Mouse (Mus musculus) right cerebral cortex, postnatal 4 days (tissue): ENCODE measurements at regions not wholly inside any gene's neighbourhood (a gene's known extent, or its start where the extent isn't known, plus 50 kb on each side); places are given as distances from the start of the nearest gene placed in this dataset.

Source experiments
- DNase-seq: peaks from one replicate; pipeline ENCODE4 v3.0.0-alpha.2; 2022

DNA sequence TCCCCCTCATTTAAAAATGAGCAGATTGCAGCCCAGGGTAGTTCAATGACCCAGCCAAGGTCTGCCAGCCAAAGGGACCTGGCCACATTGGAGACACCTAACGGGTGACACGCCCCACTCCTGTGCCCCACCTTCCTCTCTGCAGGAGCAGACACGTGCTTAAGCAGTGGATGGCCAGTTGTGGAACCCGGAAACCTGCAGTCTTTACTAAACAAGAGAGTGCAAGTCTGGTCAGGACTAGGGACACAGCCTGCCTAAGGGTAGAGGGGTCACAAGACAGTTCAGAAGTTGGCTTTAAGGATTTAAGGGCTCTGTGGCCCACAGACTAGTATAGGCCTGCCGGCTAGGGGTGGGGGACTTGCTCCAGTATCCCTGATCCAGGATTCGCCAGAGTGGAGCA, 179.2 kb upstream of the Gm4791 start:
- no peak for DNase-seq

DNA sequence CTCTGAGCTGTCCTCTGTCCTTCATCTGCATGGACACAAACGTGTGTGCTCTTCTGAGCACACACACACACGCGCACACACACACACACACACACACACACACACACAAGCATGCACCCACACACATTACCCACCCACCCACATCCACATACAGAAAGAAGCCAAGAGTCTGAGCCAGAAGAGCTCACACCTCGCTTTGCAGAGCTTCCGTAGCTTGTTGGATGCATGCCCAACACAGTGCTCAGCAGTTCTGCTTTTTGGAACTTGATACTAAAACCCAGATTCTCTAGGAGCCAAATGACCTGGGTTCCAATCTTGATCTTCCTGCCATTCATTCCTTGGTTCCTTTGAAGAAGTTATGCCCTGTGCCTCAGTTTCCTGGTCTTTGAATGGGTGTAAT, 182.4 kb upstream of the Gm4791 start:
- peak; percentile 29 for DNase-seq

DNA sequence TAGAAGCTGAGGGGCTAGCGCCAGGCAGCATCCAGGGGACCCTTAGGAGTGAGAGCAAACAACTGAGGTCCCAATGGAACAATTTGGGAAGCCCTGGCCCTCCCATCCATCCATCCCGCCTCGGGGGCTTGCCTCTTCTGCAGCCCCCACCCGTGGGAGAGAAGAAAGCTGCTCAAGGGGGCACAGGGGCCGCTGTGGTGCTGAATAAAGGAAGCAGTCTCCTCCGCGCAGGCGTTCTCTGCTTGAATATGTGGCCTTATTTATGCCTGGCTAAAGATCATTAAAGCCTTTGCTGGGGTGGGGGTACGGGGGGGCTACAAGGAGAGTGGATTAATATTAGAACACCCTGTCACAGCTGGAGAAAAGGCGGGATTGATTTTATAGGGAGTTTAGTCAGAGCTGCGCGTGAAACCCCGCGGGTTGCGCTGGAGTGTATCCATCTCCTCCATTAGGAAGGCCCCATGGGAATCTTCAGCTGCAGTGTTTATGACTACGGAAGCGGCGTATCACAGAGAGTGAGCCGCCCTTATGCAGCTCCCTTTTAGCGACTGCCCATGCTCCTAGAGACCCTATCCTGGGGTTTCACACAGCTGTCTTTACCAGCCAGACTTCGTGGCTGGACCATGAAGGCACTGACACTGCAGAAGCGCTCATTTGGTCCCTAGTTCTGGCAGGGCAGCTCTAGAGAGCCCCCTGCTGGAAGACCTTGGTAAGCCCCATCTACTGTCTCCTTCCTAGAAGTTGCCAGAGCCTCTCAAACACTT, 183.9 kb upstream of the Gm4791 start:
- DNase-seq: peak; percentile 72

DNA sequence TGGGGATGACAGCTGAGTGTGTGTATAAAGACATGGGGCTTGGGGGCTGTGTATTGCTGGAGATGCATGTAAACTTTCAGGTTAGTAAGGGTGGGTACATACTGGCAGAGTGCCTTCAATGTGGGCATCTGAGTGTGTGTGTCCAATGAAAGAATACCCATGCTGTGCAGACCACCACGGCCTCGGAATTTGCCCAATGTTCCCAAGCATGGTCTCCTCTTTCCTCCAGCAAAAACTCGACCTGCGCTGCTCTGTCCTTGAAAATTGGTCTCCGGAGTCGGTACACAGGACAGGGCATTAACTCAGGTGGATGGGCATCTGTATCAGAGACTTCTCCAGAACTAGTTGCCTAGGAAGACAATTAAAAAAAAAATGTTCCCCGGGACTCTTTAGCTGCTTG, 188.3 kb upstream of the Gm4791 start:
- no peak for DNase-seq

DNA sequence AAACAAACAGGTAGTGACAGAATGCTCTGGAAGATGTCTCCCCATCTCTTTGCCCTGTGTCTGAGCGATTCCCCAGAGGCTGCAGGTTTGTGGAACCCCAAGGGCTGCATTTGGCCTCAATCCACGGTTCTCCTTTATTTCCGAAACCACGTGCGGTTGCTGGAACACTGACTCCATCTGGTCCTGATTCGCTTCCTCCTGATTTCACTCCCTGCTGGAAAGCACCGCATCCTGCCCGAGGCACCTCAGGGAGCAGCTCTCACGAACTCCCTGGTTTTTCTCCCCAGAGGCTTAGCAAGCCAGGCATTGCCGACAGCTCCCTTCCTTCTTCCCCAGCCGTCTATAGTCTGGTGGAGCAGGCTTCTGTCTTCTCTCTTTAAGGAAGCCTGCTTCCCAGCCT, 203.1 kb upstream of the Gm4791 start:
- no peak for DNase-seq

DNA sequence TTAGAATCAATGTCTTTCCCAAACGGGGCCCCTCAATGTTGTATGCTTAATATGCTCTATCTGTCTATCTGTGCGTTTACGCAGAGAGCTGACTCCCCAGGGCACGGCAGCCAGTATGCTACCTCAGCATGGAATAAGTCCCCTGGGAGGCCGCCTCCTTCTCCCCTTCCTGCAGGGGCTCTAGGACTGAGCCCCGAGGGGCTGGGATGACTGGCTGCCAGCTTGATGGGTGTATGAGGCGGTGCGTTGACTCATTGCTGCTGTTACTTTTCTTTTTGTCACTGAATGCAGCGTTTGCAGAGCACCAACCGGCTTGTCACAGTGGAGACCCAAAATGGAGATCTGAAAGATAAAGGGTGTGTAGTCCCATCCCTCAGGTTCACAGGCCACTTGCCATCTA, 209.5 kb upstream of the Gm4791 start:
- no peak for DNase-seq

DNA sequence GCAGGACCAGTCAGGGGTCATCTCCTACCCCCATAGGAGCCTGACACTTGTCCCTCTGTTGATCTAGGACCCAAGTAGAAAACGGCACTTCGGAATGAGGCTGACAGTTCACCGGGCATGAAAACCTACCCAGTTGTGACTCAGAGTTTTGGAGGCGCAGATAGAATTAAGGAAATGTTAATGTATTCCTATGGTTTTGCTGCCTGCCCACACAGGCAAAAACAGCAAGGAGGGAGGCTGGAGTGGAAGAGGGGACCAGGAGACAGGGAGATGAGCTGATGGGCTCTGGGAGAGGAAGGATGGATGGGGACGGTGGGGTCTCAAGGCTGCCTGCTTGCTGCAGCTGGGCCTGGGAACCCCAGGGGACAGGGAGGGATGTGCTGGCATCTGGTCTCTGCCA, 210.1 kb upstream of the Gm4791 start:
- no peak for DNase-seq

DNA sequence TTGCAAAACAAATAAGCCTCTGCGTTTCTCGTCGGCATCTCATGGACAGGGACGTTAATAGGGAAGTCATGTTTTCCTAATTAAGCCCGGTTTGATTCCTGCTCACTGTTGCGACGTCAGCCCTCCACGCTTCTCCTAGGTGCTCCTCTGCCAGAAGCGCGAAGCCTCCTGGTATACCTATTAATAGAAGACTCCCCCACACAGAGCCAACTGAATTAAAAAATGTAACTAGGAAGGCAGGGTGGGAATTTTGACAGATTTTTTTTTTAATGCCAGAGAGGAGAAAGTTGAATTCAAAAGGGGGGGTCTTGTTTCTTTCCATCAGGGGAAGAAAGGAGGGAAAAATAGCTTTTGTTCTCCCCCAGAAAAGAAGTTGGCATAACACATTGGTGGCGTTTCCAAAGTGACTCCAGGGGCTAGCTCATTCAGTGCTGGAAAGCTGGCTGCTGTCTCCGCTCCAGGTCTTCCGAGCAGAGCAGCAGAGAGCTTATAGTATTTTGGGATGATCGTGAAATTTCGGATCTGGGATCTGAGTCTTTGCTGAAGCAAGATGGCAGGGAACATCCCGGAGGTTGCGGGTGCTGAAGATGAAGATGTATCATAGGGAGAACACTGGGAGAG, 214.1 kb upstream of the Gm4791 start:
- no peak for DNase-seq

DNA sequence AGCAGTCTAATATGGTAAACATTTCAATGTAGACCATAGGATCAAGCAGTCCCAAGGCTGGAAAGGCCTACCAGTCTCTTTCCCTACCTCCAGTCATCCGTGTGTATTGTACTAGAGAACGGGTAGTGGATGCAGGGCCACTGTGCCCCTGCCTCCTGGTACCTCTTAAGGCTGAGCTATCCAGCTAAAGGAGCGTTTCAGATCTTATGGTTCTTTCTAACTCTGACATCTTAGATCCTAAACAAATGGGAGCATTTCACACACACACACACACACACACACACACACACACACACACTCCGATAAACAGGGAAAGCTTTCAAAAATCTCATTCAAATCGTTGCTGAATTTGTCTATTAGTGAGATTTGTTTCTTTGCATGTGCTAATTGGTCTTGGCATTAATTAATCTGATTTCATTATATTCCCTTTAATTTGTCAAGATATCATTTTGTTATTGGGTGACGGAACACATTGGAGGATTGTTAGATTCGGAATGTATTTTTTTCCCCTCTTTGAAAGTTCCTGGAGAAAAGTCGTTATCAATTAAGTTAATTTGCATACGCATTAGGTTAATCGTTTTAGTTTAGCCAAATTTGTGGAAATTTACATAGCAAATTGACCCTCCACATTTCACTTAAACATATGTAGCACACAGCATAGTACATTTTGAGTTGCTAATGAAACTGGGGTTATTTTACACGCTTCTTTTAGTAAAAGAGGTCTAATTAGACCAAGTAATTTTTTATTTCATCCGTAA, 214.8 kb upstream of the Gm4791 start:
- no peak for DNase-seq

DNA sequence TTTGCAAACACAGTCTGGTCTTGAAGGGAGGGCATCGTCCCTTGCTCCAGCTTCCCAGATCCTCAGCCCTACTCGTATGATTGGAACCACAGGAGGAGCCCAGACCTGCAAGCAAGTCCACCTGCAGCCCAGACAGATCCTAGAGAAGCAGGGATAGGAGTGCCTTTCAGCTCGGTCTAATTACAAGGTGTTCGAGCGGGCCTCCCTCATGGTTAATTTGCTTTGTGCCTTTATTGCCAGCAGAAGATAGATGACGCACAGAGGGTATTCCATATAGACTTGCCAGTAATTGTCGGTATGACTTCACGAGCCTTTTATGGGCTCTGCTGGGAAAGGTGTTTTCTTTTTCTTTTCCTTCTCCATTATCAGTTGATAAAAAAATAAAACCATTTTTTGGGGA, 216.9 kb upstream of the Gm4791 start:
- no peak for DNase-seq

DNA sequence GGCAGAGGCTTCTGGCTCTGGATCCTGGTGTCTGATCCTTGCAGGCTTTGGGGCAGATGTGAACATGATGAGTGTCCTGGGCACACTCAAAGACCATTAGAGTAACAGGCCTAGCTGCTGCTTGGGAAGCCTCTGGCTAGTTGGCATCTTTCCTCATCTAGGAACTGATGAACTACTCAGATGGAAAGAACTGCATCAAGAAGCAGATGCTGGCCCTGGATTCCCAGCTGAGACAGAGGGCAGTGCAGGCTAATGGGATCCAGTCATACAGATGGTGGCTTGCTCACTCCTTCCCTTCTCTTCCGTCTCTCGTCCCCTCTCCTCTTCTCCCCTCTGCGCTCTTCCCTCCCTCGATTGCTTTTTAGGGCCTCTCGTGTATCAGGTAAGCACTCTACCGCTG, 219.8 kb upstream of the Gm4791 start:
- no peak for DNase-seq

DNA sequence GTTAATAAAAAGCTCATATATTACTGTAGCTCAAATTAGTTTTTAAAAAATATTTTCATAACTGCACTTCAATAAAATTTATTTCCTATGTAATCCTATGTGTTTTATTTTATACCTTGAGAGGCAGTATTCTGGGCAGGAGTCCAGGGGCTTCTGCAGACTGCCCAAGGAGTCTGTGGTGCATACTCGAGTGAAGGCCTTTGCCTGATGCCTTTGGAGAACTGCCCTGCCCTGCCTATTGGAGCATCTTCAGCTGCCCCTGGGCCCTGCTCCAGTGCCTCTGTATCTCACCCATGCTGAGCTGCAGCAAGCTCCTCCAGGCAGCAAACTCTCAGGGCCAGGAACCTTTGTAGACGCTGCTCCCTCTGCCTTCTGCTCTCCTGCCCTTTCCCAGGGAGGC, 223.7 kb upstream of the Gm4791 start:
- DNase-seq: no peak

DNA sequence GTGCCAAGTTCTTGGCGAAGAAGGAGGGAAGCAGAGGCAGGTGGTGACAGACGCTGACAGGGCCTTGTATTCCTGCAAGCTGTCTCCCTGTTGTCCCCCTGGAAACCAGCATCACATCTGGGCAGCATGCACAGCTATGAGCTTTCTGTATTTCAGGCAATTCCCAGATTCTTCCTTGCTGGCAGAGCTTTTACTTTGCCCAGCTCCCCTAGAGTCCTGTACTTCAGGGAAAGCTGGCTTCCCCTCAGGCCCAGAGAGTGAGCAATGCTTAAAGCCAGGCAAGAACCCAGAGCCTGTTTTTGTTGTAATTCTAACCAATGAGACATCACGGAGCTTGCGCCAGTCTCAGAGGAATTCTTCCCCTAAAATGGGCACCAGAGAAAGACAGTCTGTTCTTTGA, 238.3 kb upstream of the Gm4791 start:
- DNase-seq: no peak

DNA sequence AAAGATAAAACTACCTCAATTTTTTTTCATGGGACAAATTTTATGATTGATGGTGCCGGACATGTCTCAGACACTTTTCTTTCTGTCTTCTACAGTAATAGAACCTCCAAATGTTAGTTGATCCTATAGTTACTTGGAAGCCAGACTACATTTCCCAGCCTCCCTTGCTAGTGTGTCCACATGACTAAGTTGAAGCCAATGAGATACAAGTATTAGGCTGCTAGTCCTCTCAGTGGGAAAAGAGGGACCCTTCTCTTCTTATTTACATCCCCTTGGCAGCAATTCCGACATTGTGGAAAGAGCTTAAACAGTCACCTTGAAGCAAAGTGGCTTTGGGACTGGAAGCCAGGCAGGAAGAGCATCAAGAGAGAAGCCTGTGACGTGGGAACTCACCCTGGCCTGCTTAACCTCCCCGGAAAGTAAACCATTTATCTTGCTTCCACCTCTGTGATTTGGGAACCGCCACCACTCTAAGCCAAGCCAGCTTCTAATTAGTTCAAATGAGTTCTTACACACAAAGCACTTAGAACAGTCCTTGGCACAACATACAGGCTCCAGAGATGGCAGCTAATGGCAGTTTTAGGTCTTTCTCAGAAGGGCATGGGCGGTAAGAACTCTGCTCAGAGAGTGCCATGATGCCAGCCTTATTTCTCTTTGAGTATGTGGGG, 241.4 kb upstream of the Gm4791 start:
- DNase-seq: no peak

DNA sequence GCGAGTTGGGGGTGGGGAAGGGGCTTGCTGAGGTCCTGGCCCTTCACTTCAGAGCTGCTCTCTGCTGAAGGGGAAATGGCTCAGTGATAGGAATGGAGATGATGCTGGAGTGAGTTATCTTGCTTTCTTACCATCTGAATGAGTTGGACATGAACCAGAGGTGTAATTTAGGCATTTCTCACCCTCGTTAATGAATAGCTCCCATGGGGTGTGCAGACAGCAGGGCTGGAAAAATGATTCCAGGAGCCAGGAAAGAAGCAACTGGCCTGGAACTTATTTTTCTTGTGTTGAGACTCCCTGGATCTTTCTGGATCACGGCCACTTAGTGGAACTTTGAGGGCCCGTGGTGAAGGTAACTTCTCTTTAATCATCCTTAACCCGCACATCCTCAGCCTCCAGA, 246.6 kb upstream of the Gm4791 start:
- DNase-seq: no peak

DNA sequence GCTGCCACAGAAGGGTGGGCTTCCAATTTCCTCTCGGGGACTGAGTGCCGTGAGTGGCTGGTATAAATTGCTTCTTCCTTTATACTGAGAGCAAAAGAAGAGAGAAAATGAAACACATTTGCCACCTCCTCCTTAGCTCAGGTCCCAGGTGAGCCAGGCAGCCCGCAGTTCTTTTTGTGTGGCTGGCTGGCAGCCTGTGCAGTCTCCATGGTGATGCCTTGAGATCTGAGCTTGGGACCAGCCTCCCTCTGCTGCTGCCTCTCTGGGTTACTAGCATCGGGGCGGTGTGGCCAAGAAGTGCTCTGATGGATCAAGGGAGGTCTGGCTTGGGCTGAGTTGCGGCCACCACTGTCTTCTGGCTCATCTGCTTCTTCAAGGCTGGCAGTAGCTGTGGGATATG, 249.1 kb upstream of the Gm4791 start:
- DNase-seq: no peak

DNA sequence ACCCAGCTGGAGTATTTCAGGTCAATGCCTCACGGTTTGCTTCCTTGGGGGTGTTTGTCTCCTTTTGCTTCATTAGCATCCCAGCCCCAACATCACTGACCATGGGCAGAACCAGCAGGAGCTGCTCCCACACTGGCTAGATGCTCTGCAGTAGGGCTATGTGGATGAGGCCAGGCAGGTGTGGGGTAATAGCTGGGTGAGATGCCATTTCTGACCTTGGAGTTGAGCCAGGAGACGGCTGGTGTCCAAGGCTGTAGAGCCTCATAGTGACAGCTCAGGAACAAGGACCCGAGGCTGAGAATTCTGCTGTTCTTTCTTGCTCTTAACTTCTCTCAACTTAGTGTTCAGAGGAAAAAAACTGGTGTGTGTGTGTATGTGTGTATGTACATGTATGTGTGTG, 252.3 kb upstream of the Gm4791 start:
- no peak for DNase-seq

DNA sequence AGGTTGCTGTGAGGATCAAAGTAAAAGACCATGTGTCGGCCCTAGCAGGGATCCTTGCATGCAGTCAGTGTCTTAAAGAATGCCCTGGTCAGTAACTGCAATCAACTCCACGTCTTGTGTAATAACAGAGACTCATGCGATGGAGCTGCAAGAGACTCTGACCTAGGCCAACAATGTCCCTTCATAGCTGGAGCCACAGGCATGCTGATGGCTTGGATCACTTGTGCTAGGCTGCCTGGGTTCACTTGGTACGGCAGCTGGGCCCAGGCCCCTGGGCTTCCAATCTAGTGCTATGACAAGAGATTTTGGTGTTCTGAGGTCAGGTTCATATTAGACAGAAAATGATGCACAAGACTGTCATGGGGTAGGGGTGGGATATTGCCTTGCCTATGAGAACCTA, 258.0 kb upstream of the Gm4791 start:
- no peak for DNase-seq

DNA sequence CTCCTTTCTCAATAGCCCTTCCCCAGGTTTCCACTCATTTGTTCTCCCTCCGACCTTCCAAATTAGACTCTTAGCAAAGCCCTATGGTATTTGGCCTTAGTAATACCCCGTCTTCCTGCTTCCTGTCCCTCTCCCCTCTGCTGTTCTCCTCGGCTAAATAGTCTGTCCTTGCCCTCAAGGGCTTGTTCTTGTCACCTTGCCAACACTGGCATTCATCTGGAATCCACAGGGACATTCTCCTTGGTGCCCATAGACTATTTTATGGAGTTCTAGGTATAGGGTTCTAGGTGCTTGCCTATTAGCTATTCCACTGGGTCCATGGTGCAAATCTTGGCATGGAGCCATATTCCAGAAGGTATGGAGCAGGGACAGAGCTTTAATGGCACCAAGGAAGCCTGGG, 259.2 kb upstream of the Gm4791 start:
- DNase-seq: no peak

DNA sequence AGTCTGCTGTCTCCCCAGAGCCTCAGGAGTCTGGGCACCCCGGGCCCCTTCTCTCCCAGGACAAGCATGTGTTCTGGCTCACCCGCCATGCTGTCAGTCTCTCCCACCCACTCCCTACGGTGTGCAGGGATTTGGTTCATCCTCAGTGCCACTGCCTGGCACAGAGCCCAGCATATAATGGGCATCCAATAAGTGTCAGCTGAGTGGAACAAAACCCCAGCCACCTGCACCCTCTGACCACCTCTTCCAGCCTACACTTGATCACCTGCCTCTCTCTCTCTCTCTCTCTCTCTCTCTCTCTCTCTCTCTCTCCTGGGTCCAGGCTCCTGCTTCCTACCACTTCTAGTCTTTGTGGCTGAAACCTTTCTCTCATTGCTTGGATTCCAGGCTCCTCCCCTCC, 259.9 kb upstream of the Gm4791 start:
- DNase-seq: no peak

DNA sequence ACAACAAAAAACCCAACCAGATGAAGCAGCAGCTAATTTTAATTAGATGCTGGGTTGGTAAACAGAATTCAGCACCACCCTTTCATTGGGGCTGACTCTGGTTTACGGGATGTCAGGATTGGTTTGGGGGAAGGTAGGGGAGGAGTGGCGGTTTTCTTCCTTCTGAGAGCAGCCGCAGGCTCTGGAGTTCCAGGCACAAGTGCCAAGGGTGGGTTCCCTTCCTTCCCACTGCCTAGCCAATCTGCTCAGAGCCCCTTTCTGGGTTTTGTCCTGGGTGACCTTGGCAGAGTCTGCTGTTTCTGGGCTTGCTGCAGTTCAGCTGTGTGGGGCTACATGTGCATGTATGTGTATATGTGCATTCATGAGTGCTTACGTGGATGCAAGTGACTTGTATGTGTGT, 260.5 kb upstream of the Gm4791 start:
- DNase-seq: no peak

DNA sequence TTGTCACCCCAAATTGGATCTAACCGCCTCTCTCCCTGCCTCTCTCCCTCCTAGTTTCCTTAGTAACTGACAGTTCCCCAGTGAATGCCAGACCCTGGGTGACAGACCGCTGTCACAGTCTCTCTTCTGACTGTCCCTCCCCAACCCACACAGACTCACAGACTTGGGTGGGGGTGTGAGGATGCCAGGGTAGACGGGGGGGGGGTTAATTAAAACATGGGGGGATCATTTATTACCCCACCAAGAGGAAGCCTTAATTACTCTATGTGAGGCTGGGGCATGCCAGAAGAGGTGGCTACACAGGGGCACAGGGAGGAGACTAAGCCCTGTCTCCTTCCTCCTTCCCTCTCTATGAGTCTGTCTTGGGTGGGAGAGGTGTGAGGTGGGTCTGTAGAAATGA, 261.1 kb upstream of the Gm4791 start:
- no peak for DNase-seq

DNA sequence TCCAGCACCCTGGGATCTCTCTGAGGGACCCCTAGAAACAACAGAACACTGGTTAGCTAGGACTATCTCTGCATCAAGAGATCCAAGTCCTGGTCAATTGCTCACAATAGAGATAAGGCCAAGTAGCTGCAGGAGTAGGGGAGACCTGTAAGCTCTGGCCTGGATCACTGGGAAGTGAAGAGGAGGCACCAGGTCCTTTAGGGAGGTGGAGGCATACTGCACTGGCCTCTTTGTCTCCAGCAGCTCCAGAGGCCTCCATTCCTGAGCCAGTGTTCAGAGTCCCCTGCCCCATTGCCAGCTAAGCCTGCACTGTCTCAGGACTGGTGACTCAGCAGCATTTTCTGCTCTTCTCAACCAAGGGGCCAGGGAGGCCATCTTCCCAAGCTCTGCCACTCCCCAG, 262.3 kb upstream of the Gm4791 start:
- no peak for DNase-seq

DNA sequence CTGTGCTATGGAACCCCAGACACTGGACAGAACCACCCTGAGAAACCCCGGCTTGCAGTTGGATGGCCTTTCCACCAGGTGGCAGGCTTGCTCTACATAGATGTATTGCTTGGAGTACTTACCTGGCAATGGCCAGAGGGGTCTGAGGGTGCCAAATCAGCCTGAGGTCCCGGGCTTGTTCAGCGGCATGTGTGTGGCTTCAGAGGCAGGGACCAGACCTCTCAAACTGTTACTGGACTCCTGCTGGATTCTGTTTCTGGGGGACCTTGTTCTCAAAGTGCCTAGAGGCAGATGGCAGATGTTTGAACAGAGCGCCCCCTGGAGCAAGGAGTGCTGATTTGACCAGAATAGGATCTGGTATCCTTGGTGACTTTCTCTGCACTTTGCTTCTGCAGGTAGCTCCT, 262.9 kb upstream of the Gm4791 start:
- peak; percentile 87 for DNase-seq
